24 mouse cellular contexts compared by ENCODE assay signal in the genomic region with DNA sequence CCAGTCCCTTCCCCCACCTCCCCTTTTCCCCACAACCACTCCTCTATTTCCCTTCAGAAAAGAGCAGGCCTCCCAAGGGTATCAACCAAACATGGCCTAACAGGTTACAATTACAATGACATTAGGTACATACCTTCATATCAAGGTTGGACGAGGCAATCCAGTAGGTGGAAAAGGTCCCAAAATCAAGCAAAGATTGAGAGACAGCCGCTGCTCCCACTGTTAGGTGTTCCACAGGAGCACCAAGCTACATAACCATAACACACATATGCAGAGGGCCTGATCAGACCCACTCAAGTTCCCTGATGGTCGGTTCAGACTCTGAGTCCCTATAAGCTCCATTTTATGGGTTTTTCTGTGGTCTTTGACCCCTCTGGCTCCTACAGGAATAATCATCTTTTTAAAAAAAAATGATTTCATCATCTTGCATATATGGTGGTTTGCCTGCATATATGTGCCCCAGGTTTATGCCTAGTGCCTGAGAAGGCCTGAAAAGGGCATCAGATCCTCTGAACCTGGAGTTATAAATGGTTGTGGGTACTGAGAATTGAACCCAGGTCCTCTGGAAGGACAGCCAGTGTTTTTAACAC. TPM values are rescaled to one million over a fixed set of nuclear protein-coding genes. Genes with fewer than 3 reads are reported as not detected.
"Had no signal": no experiment of that assay in that cellular context is flagged by ENCODE, and none has a peak within 500 bp of the region (broad histone marks: within the 10 kb centered on the region; RNA-seq: fewer than 3 reads in every experiment).

No protein-coding gene starts in this region.

- ATAC-seq: midbrain, embryonic 16.5 days had no signal

- H3K9ac ChIP-seq: liver, embryonic 14.5 days; lung, embryonic 14.5 days; midbrain, embryonic 12.5 days; neural tube, embryonic 12.5 days had no signal

- H3K27ac ChIP-seq: liver, embryonic 14.5 days; midbrain, embryonic 12.5 days; neural tube, embryonic 12.5 days had no signal

- H3K27me3 ChIP-seq: midbrain, embryonic 12.5 days; neural tube, embryonic 12.5 days had no signal

- H3K4me2 ChIP-seq: lung, embryonic 14.5 days; midbrain, embryonic 12.5 days; neural tube, embryonic 12.5 days had no signal

- DNase-seq: lung, adult 18-20 months; lung, embryonic 14.5 days; lung, postnatal 4 days; midbrain, embryonic 14.5 days; right cerebral cortex, postnatal 14 days; right cerebral cortex, postnatal 4 days; spleen, adult 18-20 months; thymus, adult 18-20 months; thymus, postnatal 14 days; thymus, postnatal 36 days had no signal

- H3K9me3 ChIP-seq: midbrain, embryonic 12.5 days; neural tube, embryonic 12.5 days had no signal

- H3K4me3 ChIP-seq: midbrain, embryonic 12.5 days; neural tube, embryonic 12.5 days had no signal

RNA-seq across cellular contexts. Expression of a gene that starts 33.8 kb away (rescaled TPM):
- total RNA-seq: megakaryocyte, adult 5-6 weeks; megakaryocyte-erythroid progenitor cell, adult 5-6 weeks; neutrophil, adult 5-6 weeks had no signal
- polyA plus RNA-seq: liver, embryonic 14.5 days; liver, embryonic 16.5 days; lung, embryonic 14.5 days; lung, embryonic 16.5 days; midbrain, embryonic 14.5 days; midbrain, embryonic 16.5 days; neural tube, embryonic 12.5 days; neural tube, embryonic 14.5 days; small intestine, adult 2 months; stomach, embryonic 14.5 days; stomach, embryonic 16.5 days; thymus, postnatal 0 days had no signal

RNA-seq across cellular contexts. Expression of a gene that starts 36.5 kb away (rescaled TPM):
- total RNA-seq: megakaryocyte, adult 5-6 weeks; megakaryocyte-erythroid progenitor cell, adult 5-6 weeks; neutrophil, adult 5-6 weeks had no signal
- polyA plus RNA-seq: liver, embryonic 14.5 days; liver, embryonic 16.5 days; lung, embryonic 14.5 days; lung, embryonic 16.5 days; neural tube, embryonic 12.5 days; neural tube, embryonic 14.5 days; small intestine, adult 2 months; stomach, embryonic 14.5 days; stomach, embryonic 16.5 days; thymus, postnatal 0 days had no signal
